Mouse (Mus musculus): ENCODE measurements around the gene Hoxd4. TPM values are rescaled to one million over a fixed set of nuclear protein-coding genes. Genes with fewer than 3 reads are reported as not detected.

The Hoxd4 gene
- polyA plus RNA-seq, 1 experiment from 2014 or later: not detected

- under 1% methylated on average over 25 of the region's 25 CpGs for WGBS (ENCODE audit: insufficient replicate concordance)
- no peaks in the 10 kb centered on the region for H3K36me3 ChIP-seq (ENCODE audit: control insufficient read depth, insufficient read depth)
- no peaks in the 10 kb centered on the region; the same call in 1 of the 2 replicates for H3K4me1 ChIP-seq (ENCODE audit: control insufficient read depth, low read depth, low read length)
- H3K27ac ChIP-seq (ENCODE audit: low read length): no peak overlapping the region
- H3K27me3 ChIP-seq (ENCODE audit: control insufficient read depth, insufficient read depth, low read depth, low read length): peaks cover 80% of the 10 kb centered on the region
- H3K9me3 ChIP-seq (replicated peaks; ENCODE audit: control insufficient read depth, low read length): no peaks in the 10 kb centered on the region
- H3K4me3 ChIP-seq (ENCODE audit: low read depth, low read length): no peak overlapping the region
- H3K4me2 ChIP-seq (ENCODE audit: low read depth, low read length): 0 out of 2 replicates have a peak overlapping the region, but pooled peaks have one; percentile 8
- no peak overlapping the region for H3K9ac ChIP-seq (ENCODE audit: low read depth, low read length)
- no peak for ATAC-seq (ENCODE audit: low read depth)
Measured at GRCm38 (mm10) chr2:74753175-74753523, 41.4 kb downstream of the Hoxd4 start.

GRCm38 (mm10) chr2:74753711-74754110 is 42.0 kb downstream of the Hoxd4 start:
- no peak overlapping the region for H3K4me3 ChIP-seq (ENCODE audit: low read depth, low read length)
- no peak overlapping the region for H3K27ac ChIP-seq (ENCODE audit: low read length)
- no peaks in the 10 kb centered on the region for H3K36me3 ChIP-seq (ENCODE audit: control insufficient read depth, insufficient read depth)
- H3K9ac ChIP-seq (ENCODE audit: low read depth, low read length): no peak overlapping the region
- ATAC-seq (ENCODE audit: low read depth): no peak
- H3K9me3 ChIP-seq (replicated peaks; ENCODE audit: control insufficient read depth, low read length): no peaks in the 10 kb centered on the region
- H3K27me3 ChIP-seq (ENCODE audit: control insufficient read depth, insufficient read depth, low read depth, low read length): peaks cover 76% of the 10 kb centered on the region
- no peaks in the 10 kb centered on the region; the same call in 1 of the 2 replicates for H3K4me1 ChIP-seq (ENCODE audit: control insufficient read depth, low read depth, low read length)
- 11% methylated on average over 5 of the region's 5 CpGs for WGBS (ENCODE audit: insufficient replicate concordance)
- H3K4me2 ChIP-seq (ENCODE audit: low read depth, low read length): no peak overlapping the region

GRCm38 (mm10) chr2:74760146-74760545 is 48.4 kb downstream of the Hoxd4 start:
- H3K27me3 ChIP-seq (ENCODE audit: control insufficient read depth, insufficient read depth, low read depth, low read length): peaks cover 66% of the 10 kb centered on the region
- WGBS (ENCODE audit: insufficient replicate concordance): 8% methylated on average over 1 of the region's 1 CpGs
- no peaks in the 10 kb centered on the region; the same call in 1 of the 2 replicates for H3K4me1 ChIP-seq (ENCODE audit: control insufficient read depth, low read depth, low read length)
- no peak overlapping the region for H3K9ac ChIP-seq (ENCODE audit: low read depth, low read length)
- no peaks in the 10 kb centered on the region for H3K36me3 ChIP-seq (ENCODE audit: control insufficient read depth, insufficient read depth)
- no peak overlapping the region for H3K4me3 ChIP-seq (ENCODE audit: low read depth, low read length)
- no peak for ATAC-seq (ENCODE audit: low read depth)
- no peaks in the 10 kb centered on the region for H3K9me3 ChIP-seq (replicated peaks; ENCODE audit: control insufficient read depth, low read length)
- H3K4me2 ChIP-seq (ENCODE audit: low read depth, low read length): no peak overlapping the region
- no peak overlapping the region for H3K27ac ChIP-seq (ENCODE audit: low read length)

- Histone ChIP-seq H3K36me3 (ENCODE audit: control insufficient read depth, insufficient read depth) (no peaks in the 10 kb centered on the region), H3K4me3 (ENCODE audit: low read depth, low read length) (no peak overlapping the region), H3K4me2 (ENCODE audit: low read depth, low read length) (no peak overlapping the region), H3K9ac (ENCODE audit: low read depth, low read length) (no peak overlapping the region), H3K9me3 (replicated peaks; ENCODE audit: control insufficient read depth, low read length) (no peaks in the 10 kb centered on the region), H3K27me3 (ENCODE audit: control insufficient read depth, insufficient read depth, low read depth, low read length) (peaks cover 65% of the 10 kb centered on the region), H3K4me1 (ENCODE audit: control insufficient read depth, low read depth, low read length) (no peaks in the 10 kb centered on the region; the same call in 1 of the 2 replicates), H3K27ac (ENCODE audit: low read length) (no peak overlapping the region)
- 4% methylated on average over 13 of the region's 13 CpGs for WGBS (ENCODE audit: insufficient replicate concordance)
- ATAC-seq (ENCODE audit: low read depth): no peak
Measured at GRCm38 (mm10) chr2:74761941-74762340, 50.2 kb downstream of the Hoxd4 start.

- no peaks in the 10 kb centered on the region for H3K9me3 ChIP-seq (replicated peaks; ENCODE audit: control insufficient read depth, low read length)
- H3K9ac ChIP-seq (ENCODE audit: low read depth, low read length): no peak within 1 kb of the TSS
- no peaks in the 10 kb centered on the region for H3K36me3 ChIP-seq (ENCODE audit: control insufficient read depth, insufficient read depth)
- no peak within 1 kb of the TSS for H3K27ac ChIP-seq (ENCODE audit: low read length)
- H3K27me3 ChIP-seq (ENCODE audit: control insufficient read depth, insufficient read depth, low read depth, low read length): peaks cover 68% of the 10 kb centered on the region
- ATAC-seq (ENCODE audit: low read depth): no peak
- H3K4me1 ChIP-seq (ENCODE audit: control insufficient read depth, low read depth, low read length): no peaks in the 10 kb centered on the region; the same call in 1 of the 2 replicates
- WGBS (ENCODE audit: insufficient replicate concordance): under 1% methylated on average over 60 of the region's 61 CpGs
- H3K4me2 ChIP-seq (ENCODE audit: low read depth, low read length): peak within 1 kb of the TSS; percentile 41
- H3K4me3 ChIP-seq (ENCODE audit: low read depth, low read length): peak within 1 kb of the TSS; percentile 40
Measured at GRCm38 (mm10) chr2:74762522-74763244, 51.0 kb downstream of the Hoxd4 start, which contains the start of gene Hoxd1. Hoxd1 (plus strand) TSS chr2:74762980.

- Histone ChIP-seq H3K4me1 (ENCODE audit: control insufficient read depth, low read depth, low read length) (no peaks in the 10 kb centered on the region; the same call in 1 of the 2 replicates), H3K9me3 (replicated peaks; ENCODE audit: control insufficient read depth, low read length) (no peaks in the 10 kb centered on the region), H3K27me3 (ENCODE audit: control insufficient read depth, insufficient read depth, low read depth, low read length) (peaks cover 63% of the 10 kb centered on the region), H3K36me3 (ENCODE audit: control insufficient read depth, insufficient read depth) (no peaks in the 10 kb centered on the region), H3K27ac (ENCODE audit: low read length) (no peak overlapping the region), H3K4me2 (ENCODE audit: low read depth, low read length) (peak overlapping the region; percentile 41), H3K4me3 (ENCODE audit: low read depth, low read length) (peak overlapping the region; percentile 40), H3K9ac (ENCODE audit: low read depth, low read length) (no peak overlapping the region)
- no peak for ATAC-seq (ENCODE audit: low read depth)
- 3% methylated on average over 52 of the region's 53 CpGs for WGBS (ENCODE audit: insufficient replicate concordance)
Measured at GRCm38 (mm10) chr2:74763245-74763735, 51.6 kb downstream of the Hoxd4 start.

GRCm38 (mm10) chr2:74763976-74764375 is 52.2 kb downstream of the Hoxd4 start:
- Histone ChIP-seq H3K9ac (ENCODE audit: low read depth, low read length) (no peak overlapping the region), H3K9me3 (replicated peaks; ENCODE audit: control insufficient read depth, low read length) (no peaks in the 10 kb centered on the region), H3K36me3 (ENCODE audit: control insufficient read depth, insufficient read depth) (no peaks in the 10 kb centered on the region), H3K27ac (ENCODE audit: low read length) (no peak overlapping the region), H3K4me2 (ENCODE audit: low read depth, low read length) (no peak overlapping the region), H3K27me3 (ENCODE audit: control insufficient read depth, insufficient read depth, low read depth, low read length) (peaks cover 63% of the 10 kb centered on the region), H3K4me1 (ENCODE audit: control insufficient read depth, low read depth, low read length) (no peaks in the 10 kb centered on the region; the same call in 1 of the 2 replicates), H3K4me3 (ENCODE audit: low read depth, low read length) (no peak overlapping the region)
- no peak for ATAC-seq (ENCODE audit: low read depth)
- 39% methylated on average over 10 of the region's 10 CpGs for WGBS (ENCODE audit: insufficient replicate concordance)

- H3K27me3 ChIP-seq (ENCODE audit: control insufficient read depth, insufficient read depth, low read depth, low read length): 0 out of 2 replicates have a peak, but pooled peaks cover 3% of the 10 kb centered on the region
- ATAC-seq (ENCODE audit: low read depth): no peak
- no peaks in the 10 kb centered on the region for H3K36me3 ChIP-seq (ENCODE audit: control insufficient read depth, insufficient read depth)
- WGBS (ENCODE audit: insufficient replicate concordance): 57% methylated on average over 2 of the region's 2 CpGs
- H3K4me3 ChIP-seq (ENCODE audit: low read depth, low read length): no peak overlapping the region
- no peak overlapping the region for H3K9ac ChIP-seq (ENCODE audit: low read depth, low read length)
- H3K27ac ChIP-seq (ENCODE audit: low read length): no peak overlapping the region
- H3K9me3 ChIP-seq (replicated peaks; ENCODE audit: control insufficient read depth, low read length): no peaks in the 10 kb centered on the region
- H3K4me1 ChIP-seq (ENCODE audit: control insufficient read depth, low read depth, low read length): no peaks in the 10 kb centered on the region
- H3K4me2 ChIP-seq (ENCODE audit: low read depth, low read length): no peak overlapping the region
Measured at GRCm38 (mm10) chr2:74774359-74774758, 62.6 kb downstream of the Hoxd4 start.

GRCm38 (mm10) chr2:74777536-74778275 is 66.0 kb downstream of the Hoxd4 start:
- Histone ChIP-seq H3K4me2 (ENCODE audit: low read depth, low read length) (no peak overlapping the region), H3K27me3 (ENCODE audit: control insufficient read depth, insufficient read depth, low read depth, low read length) (no peaks in the 10 kb centered on the region), H3K9me3 (replicated peaks; ENCODE audit: control insufficient read depth, low read length) (no peaks in the 10 kb centered on the region), H3K4me1 (ENCODE audit: control insufficient read depth, low read depth, low read length) (no peaks in the 10 kb centered on the region), H3K4me3 (ENCODE audit: low read depth, low read length) (no peak overlapping the region), H3K9ac (ENCODE audit: low read depth, low read length) (no peak overlapping the region), H3K36me3 (ENCODE audit: control insufficient read depth, insufficient read depth) (no peaks in the 10 kb centered on the region), H3K27ac (ENCODE audit: low read length) (no peak overlapping the region)
- ATAC-seq (ENCODE audit: low read depth): no peak
- WGBS (ENCODE audit: insufficient replicate concordance): 65% methylated on average over 13 of the region's 13 CpGs
